Mouse (Mus musculus) ES-Bruce4 (cell line): ENCODE data around the gene Tnrc6c. TPM values are rescaled to one million over a fixed set of nuclear protein-coding genes. Genes with fewer than 3 reads are reported as not detected.

Experiments used
- H3K27ac ChIP-seq: 2 replicates; pipeline ENCODE4 v1.5.1; 2012; ENCODE audit warnings: low read length, inconsistent platforms; ENCODE audit not compliant: insufficient read depth
- H3K27me3 ChIP-seq: 2 replicates; pipeline ENCODE4 v1.6.1; 2012; ENCODE audit warnings: mild to moderate bottlenecking, low read length, inconsistent platforms; ENCODE audit not compliant: control insufficient read depth, poor library complexity, insufficient read depth, severe bottlenecking
- H3K36me3 ChIP-seq: 2 replicates; pipeline ENCODE4 v1.6.1; 2012; ENCODE audit warnings: inconsistent platforms, mild to moderate bottlenecking, low read length, moderate library complexity; ENCODE audit not compliant: control insufficient read depth, poor library complexity, insufficient read depth, severe bottlenecking
- H3K4me1 ChIP-seq: one replicate; pipeline ENCODE4 v1.8.1; 2011; ENCODE audit warnings: low read length; ENCODE audit not compliant: control insufficient read depth, insufficient read depth
- H3K4me3 ChIP-seq: 2 replicates; pipeline ENCODE4 v1.5.1; 2011; ENCODE audit warnings: low read depth, mild to moderate bottlenecking, low read length
- H3K9ac ChIP-seq: 2 replicates; pipeline ENCODE4 v1.6.1; 2012; ENCODE audit warnings: low read depth, mild to moderate bottlenecking, inconsistent platforms; ENCODE audit not compliant: poor library complexity, severe bottlenecking
- H3K9me3 ChIP-seq: replicated peaks from 2 replicates; pipeline ENCODE4 v1.6.1; 2012; ENCODE audit warnings: mild to moderate bottlenecking, low read length, inconsistent platforms; ENCODE audit not compliant: control insufficient read depth, poor library complexity, insufficient read depth, severe bottlenecking
- CTCF ChIP-seq: IDR thresholded peaks from one replicate; pipeline ENCODE4 v1.8.1; 2011; ENCODE audit warnings: low read depth, low read length
- EP300 ChIP-seq: IDR thresholded peaks from 2 replicates; pipeline ENCODE4 v1.6.1; 2011; ENCODE audit warnings: low read depth, low read length; ENCODE audit not compliant: insufficient read depth
- POLR2A ChIP-seq: IDR thresholded peaks from one replicate; pipeline ENCODE4 v1.8.1; 2011; ENCODE audit warnings: low read length; ENCODE audit not compliant: insufficient read depth
- polyA plus RNA-seq: library from polyadenylated mRNA; stranded (reverse); fragments of >200 nt; gene quantifications from 2 replicates; pipeline ENCODE4 v1.2.4, GENCODE M21; 2011; ENCODE audit warnings: low read depth; ENCODE audit not compliant: missing spikeins, insufficient read depth, insufficient read length

The Tnrc6c gene
- polyA plus RNA-seq, 1 experiment, result 28.6 TPM

- H3K27me3 ChIP-seq, result no peaks in the 10 kb centered on the region
- no peak overlapping the region for H3K4me3 ChIP-seq
- H3K27ac ChIP-seq, result no peak overlapping the region
- peaks cover 11% of the 10 kb centered on the region for H3K4me1 ChIP-seq
- no peak overlapping the region for H3K9ac ChIP-seq
- no peak for TF ChIP-seq POLR2A
- 0 out of 2 replicates have a peak, but pooled peaks cover 4% of the 10 kb centered on the region for H3K36me3 ChIP-seq
- no peaks in the 10 kb centered on the region for H3K9me3 ChIP-seq
These were observed 107.7 kb downstream of the Tnrc6c start for GRCm38 (mm10) chr11:117761801-117762200.

- TF ChIP-seq EP300 (no peak), POLR2A (no peak), CTCF (no peak)
- H3K9me3 ChIP-seq, result no peaks in the 10 kb centered on the region
- no peak overlapping the region for H3K9ac ChIP-seq
- 0 out of 2 replicates have a peak, but pooled peaks cover 4% of the 10 kb centered on the region for H3K36me3 ChIP-seq
- no peaks in the 10 kb centered on the region for H3K27me3 ChIP-seq
- no peak overlapping the region for H3K4me3 ChIP-seq
- H3K27ac ChIP-seq, result no peak overlapping the region
- H3K4me1 ChIP-seq, result peaks cover 11% of the 10 kb centered on the region
These were observed 108.2 kb downstream of the Tnrc6c start for GRCm38 (mm10) chr11:117762246-117762645.

- Histone ChIP-seq H3K27me3 (no peaks in the 10 kb centered on the region), H3K27ac (no peak overlapping the region), H3K9ac (no peak overlapping the region), H3K9me3 (no peaks in the 10 kb centered on the region), H3K4me1 (peaks cover 14% of the 10 kb centered on the region), H3K36me3 (no peaks in the 10 kb centered on the region), H3K4me3 (no peak overlapping the region)
- TF ChIP-seq POLR2A (no peak), EP300 (no peak), CTCF (no peak)
These were observed 110.2 kb downstream of the Tnrc6c start for GRCm38 (mm10) chr11:117764319-117764718.

GRCm38 (mm10) chr11:117765361-117765760, 111.3 kb downstream of the Tnrc6c start:
- Histone ChIP-seq H3K27me3 (no peaks in the 10 kb centered on the region), H3K4me3 (no peak overlapping the region), H3K9me3 (no peaks in the 10 kb centered on the region), H3K9ac (no peak overlapping the region), H3K27ac (no peak overlapping the region), H3K36me3 (no peaks in the 10 kb centered on the region), H3K4me1 (peaks cover 14% of the 10 kb centered on the region)
- TF ChIP-seq POLR2A (no peak), EP300 (no peak), CTCF (no peak)

GRCm38 (mm10) chr11:117766275-117766674, 112.2 kb downstream of the Tnrc6c start:
- Histone ChIP-seq H3K27ac (no peak overlapping the region), H3K9ac (no peak overlapping the region), H3K27me3 (no peaks in the 10 kb centered on the region), H3K9me3 (no peaks in the 10 kb centered on the region), H3K36me3 (no peaks in the 10 kb centered on the region), H3K4me1 (peaks cover 14% of the 10 kb centered on the region), H3K4me3 (no peak overlapping the region)
- TF ChIP-seq CTCF, result no peak
- TF ChIP-seq POLR2A, result no peak
- TF ChIP-seq EP300, result no peak

GRCm38 (mm10) chr11:117768725-117769682, 114.9 kb downstream of the Tnrc6c start:
- no peaks in the 10 kb centered on the region for H3K27me3 ChIP-seq
- H3K4me1 ChIP-seq, result peaks cover 13% of the 10 kb centered on the region
- H3K9ac ChIP-seq, result no peak overlapping the region
- no peaks in the 10 kb centered on the region for H3K36me3 ChIP-seq
- no peak overlapping the region for H3K27ac ChIP-seq
- TF ChIP-seq EP300 (no peak), CTCF (no peak), POLR2A (no peak)
- no peak overlapping the region for H3K4me3 ChIP-seq
- H3K9me3 ChIP-seq, result no peaks in the 10 kb centered on the region
